ENCODE assay signal across 17 mouse cellular contexts in the genomic region with DNA sequence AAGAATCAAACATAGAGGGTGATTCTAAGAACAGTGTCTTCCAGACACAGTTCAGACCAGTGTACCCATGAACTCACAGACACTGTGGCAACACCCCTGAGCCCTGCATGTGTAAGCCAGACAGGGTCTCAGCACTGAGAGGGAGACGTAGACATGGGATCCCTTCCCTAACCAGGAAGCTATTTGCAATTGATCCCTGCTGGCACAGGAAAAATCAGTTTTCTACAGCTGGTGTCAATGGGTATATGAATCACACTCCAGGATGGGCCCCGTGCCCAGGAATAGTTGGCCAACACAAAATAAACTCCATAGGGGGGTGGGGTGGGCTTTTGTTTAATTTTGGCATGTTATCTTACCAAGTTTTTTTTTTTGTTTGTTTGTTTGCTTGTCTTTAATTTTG.
DNase-seq lines count a peak whose midpoint lies in the region; ATAC-seq and TF ChIP-seq lines count a peak whose summit lies in the region.
"Had no signal": no experiment of that assay in that cellular context is flagged by ENCODE, and none has a peak within 500 bp of the region (broad histone marks: within the 10 kb centered on the region; RNA-seq: fewer than 3 reads in every experiment).

No protein-coding gene starts in this region.

- no peak for TF ChIP-seq CTCF in liver, adult 2 months (IDR thresholded peaks at IDR 0.05; ENCODE audit: low read depth, low read length)
- TF ChIP-seq CTCF in brain, embryonic 14.5 days (IDR thresholded peaks at IDR 0.05; ENCODE audit: borderline replicate concordance, extremely low read depth, insufficient read depth, insufficient read length) = no peak

- no peaks in the 10 kb centered on the region for H3K79me2 ChIP-seq in liver, adult 2 months (ENCODE audit: control insufficient read depth, insufficient read depth, low read length)

- no peak for TF ChIP-seq POLR2A in liver, adult 2 months (IDR thresholded peaks at IDR 0.05; ENCODE audit: extremely low read depth, insufficient read depth, low read length)
- no peak for TF ChIP-seq POLR2A in brain, embryonic 14.5 days (IDR thresholded peaks at IDR 0.05; ENCODE audit: borderline replicate concordance, extremely low read depth, insufficient read depth, insufficient read length, poor library complexity, severe bottlenecking)

- no peak for ATAC-seq in heart, embryonic 12.5 days (ENCODE audit: insufficient number of reproducible peaks, low FRiP score)
- ATAC-seq: CD4-positive, CD25-positive, alpha-beta regulatory T cell, adult 4 months; inflammation-experienced regulatory T-cells, adult 6 months had no signal

- H3K9me3 ChIP-seq in heart, embryonic 12.5 days (replicated peaks) = no peaks in the 10 kb centered on the region; the same call in 1 of the 2 replicates
- H3K9me3 ChIP-seq: midbrain, embryonic 10.5 days; stomach, embryonic 15.5 days had no signal

- peak; percentile 41 for DNase-seq in heart, adult 11 months
- peak; percentile 2 for DNase-seq in liver, adult 2 months (ENCODE audit: extremely low read depth, low read depth, low spot score)
- DNase-seq in liver (no peak), 3T3-L1 (ENCODE audit: low read depth, low spot score) (peak; percentile 49)
- DNase-seq in brain, embryonic 14.5 days (ENCODE audit: low read depth) = peak; percentile 86
- no peak for DNase-seq in kidney, postnatal 25 days
- DNase-seq in embryo, embryonic 10.5 days (ENCODE audit: low spot score) = no peak
- DNase-seq: adrenal gland, postnatal 25 days; cerebellum, adult 9-11 months; gastrocnemius, adult 2 months; heart, adult 2 months had no signal

- no peaks in the 10 kb centered on the region for H3K36me3 ChIP-seq in heart, embryonic 12.5 days
- no peaks in the 10 kb centered on the region for H3K36me3 ChIP-seq in liver, adult 2 months (ENCODE audit: control insufficient read depth, insufficient read depth, low read length)
- H3K36me3 ChIP-seq: midbrain, embryonic 10.5 days; stomach, embryonic 15.5 days had no signal

- H3K4me1 ChIP-seq in heart, embryonic 12.5 days (replicated peaks) = no peaks in the 10 kb centered on the region
- 0 out of 2 replicates have a peak, but pooled peaks cover 3% of the 10 kb centered on the region for H3K4me1 ChIP-seq in liver, adult 2 months (ENCODE audit: control insufficient read depth, insufficient read depth, low read length)
- H3K4me1 ChIP-seq: midbrain, embryonic 10.5 days; stomach, embryonic 15.5 days had no signal

- H3K4me2 ChIP-seq in heart, embryonic 12.5 days = no peak overlapping the region
- H3K4me2 ChIP-seq: stomach, embryonic 15.5 days had no signal

- no peaks in the 10 kb centered on the region for H3K27me3 ChIP-seq in heart, embryonic 12.5 days (replicated peaks)
- H3K27me3 ChIP-seq in liver, adult 2 months (ENCODE audit: control insufficient read depth, insufficient read depth, low read length) = no peaks in the 10 kb centered on the region
- H3K27me3 ChIP-seq: stomach, embryonic 15.5 days had no signal

- no peak overlapping the region for H3K9ac ChIP-seq in heart, embryonic 12.5 days
- no peak overlapping the region for H3K9ac ChIP-seq in liver, adult 2 months (ENCODE audit: low read depth, low read length)
- H3K9ac ChIP-seq: liver, embryonic 14.5 days; stomach, embryonic 15.5 days had no signal

- H3K27ac ChIP-seq in heart, embryonic 12.5 days (ENCODE audit: poor library complexity, severe bottlenecking) = no peak overlapping the region
- H3K27ac ChIP-seq in liver, adult 2 months (replicated peaks; ENCODE audit: insufficient read depth, low read depth, low read length) = no peak overlapping the region
- H3K27ac ChIP-seq: gastrocnemius, adult 2 months; heart, adult 2 months; liver, embryonic 14.5 days; midbrain, embryonic 10.5 days; stomach, embryonic 15.5 days had no signal

- WGBS in heart, embryonic 12.5 days = 70% methylated on average over 2 of the region's 2 CpGs
- 27% methylated on average over 2 of the region's 2 CpGs for WGBS in liver, adult 2 months

- H3K4me3 ChIP-seq in heart, embryonic 12.5 days = no peak overlapping the region
- no peak overlapping the region for H3K4me3 ChIP-seq in liver, adult 2 months (ENCODE audit: insufficient read depth, low read depth, low read length)
- H3K4me3 ChIP-seq: gastrocnemius, adult 2 months; heart, adult 2 months; midbrain, embryonic 10.5 days; stomach, embryonic 15.5 days had no signal

Comparison
In these comparisons a context has a peak if more than half of its experiments do, and no peak if none do; other contexts are left out.
1. DNase-seq: peak in heart, adult 11 months (single experiment), liver, adult 2 months (single experiment), 3T3-L1 (single experiment) and brain, embryonic 14.5 days (single experiment); none in liver (single experiment), kidney, postnatal 25 days (0 of 2) and embryo, embryonic 10.5 days (single experiment).